Mouse (Mus musculus) kidney, postnatal 25 days (tissue): ENCODE results near the gene Arpp21.

Experiments
- DNase-seq, 2 experiments: peaks; one replicate each; pipeline ENCODE4 v3.0.0; 2021; ENCODE audit warnings: mixed read lengths in 2 of 2

Arpp21 gene

GRCm38 (mm10) chr9:112230716-112231361, 4.9 kb downstream of the Arpp21 start:
- DNase-seq = no peak

- no peak for DNase-seq
Observed at GRCm38 (mm10) chr9:112228470-112228869, 7.3 kb downstream of the Arpp21 start.

DNA sequence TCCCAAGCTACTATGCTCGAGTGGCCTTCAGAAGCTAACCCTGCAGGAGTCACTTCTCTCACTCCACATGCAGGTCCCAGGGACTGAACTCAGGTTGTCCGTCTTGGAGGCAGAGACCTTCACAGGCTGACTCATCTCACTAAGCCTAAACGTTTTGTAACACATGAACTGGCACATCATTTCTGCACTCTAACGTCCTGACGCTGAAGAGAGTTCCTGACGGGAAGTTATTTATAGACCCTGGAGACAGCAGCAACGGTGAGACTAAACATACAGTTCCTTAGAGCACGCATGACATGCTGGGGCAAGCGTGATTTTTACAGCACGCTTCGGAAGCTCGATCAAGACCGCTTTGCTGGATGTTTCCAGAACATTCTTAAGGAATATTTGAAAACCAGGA, 8.6 kb downstream of the Arpp21 start:
- DNase-seq = no peak

DNA sequence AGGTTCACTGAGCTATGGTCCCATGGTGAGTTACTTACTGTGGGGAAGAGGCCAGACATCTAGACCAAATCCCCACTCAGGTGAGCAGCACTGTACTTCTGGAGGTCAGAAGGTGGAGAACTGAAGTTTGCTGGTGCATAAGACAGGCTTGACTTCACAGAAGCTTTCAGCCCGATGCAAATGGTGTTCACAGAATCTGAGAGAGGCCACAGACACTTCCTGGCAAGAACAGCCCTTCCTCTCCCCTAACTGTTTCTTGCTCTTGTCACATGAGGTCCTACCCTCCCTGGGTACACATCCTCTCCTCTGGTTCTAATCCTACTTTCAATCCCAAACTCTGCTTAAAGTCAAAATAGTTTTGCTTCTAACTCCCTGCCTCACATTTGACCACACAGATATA, 9.2 kb downstream of the Arpp21 start:
- no peak for DNase-seq

DNA sequence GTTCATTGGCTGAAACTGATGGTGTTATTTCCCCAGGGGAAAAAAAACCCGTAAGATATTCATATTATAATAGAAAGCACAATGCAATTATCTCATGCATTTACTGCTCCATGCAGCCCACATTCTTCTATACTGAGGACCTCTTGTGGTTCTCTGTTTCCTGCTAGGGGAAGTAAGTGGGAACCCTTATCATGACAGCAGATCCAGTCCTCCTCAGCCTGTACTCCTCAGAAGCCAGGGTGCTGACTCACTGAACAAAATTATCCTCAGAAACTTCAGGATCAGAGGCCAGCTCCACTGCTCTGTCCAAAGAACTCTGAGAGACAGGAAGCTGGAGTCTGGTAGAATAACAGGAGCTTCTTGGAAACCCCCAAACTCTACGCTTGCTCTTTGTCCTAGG, 10.7 kb downstream of the Arpp21 start:
- no peak for DNase-seq

GRCm38 (mm10) chr9:112219372-112219771, 16.4 kb downstream of the Arpp21 start:
- DNase-seq = no peak

- DNase-seq = no peak
Observed at GRCm38 (mm10) chr9:112218237-112218636, 17.5 kb downstream of the Arpp21 start.

- DNase-seq = no peak
Observed at GRCm38 (mm10) chr9:112217161-112217560, 18.6 kb downstream of the Arpp21 start.

- DNase-seq = no peak
Observed at GRCm38 (mm10) chr9:112215030-112215806, 20.5 kb downstream of the Arpp21 start.

DNA sequence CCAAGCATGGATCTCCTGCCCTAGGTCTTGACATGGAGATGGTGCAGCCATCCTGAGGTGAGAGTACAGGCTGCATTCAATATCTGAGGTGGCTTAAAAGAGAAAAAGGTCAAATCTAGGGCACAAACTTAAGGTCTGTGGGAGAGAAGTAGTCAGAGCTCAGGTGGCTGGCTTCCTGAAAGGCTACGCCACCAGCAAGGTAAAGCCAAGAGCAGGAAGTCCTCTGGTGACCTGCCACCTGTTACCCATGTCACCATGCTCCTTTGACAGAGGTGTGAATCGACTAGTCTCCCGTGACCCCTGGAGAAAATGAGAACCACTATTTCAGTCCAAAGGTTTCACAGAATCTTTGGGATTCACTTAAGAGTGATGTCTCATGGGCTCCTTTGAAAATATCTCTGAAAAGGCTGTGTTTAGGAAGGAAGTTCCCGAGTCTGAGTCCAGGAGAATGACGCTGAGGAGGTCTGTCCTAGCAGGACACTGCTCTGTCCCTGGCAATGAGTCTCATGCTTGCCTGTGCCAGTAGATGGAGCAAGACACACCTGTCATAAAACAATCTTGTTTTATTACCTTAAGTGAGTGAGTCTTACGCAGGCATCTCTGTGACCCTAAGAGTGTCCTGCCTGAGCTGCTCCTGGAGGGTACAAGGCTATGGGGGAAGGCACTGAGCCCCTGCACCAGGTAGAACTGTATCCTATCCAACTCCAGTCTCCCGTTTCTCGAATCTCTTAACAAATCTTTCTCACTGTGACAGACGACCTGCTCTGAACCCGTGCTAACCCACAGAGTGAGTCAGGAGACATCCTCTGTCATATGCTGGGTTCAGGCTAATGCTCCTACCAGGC, 22.1 kb downstream of the Arpp21 start:
- DNase-seq = no peak

DNA sequence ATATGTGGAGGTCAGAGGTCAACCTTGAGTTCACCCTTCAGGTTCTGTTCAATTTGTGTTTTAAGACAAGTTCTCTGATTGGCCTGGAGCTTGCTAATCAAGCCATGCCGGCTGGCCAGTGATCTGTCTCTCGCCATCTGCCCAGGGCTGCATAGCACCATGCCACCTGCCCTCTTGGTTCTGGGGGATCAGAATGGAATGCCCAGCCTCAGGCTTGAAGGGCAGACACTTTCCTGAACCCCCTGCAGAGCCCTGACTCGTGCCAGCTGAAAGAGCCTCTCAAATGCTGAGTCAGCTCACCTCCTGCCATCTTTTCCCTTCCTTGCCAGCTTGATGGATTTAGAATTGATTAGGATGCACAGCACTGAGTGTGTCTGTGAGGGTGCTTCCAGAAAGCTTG, 25.9 kb downstream of the Arpp21 start:
- DNase-seq = no peak

GRCm38 (mm10) chr9:112207767-112208166, 28.0 kb downstream of the Arpp21 start:
- no peak for DNase-seq

- no peak for DNase-seq
Observed at GRCm38 (mm10) chr9:112198296-112198695, 37.4 kb downstream of the Arpp21 start.

DNA sequence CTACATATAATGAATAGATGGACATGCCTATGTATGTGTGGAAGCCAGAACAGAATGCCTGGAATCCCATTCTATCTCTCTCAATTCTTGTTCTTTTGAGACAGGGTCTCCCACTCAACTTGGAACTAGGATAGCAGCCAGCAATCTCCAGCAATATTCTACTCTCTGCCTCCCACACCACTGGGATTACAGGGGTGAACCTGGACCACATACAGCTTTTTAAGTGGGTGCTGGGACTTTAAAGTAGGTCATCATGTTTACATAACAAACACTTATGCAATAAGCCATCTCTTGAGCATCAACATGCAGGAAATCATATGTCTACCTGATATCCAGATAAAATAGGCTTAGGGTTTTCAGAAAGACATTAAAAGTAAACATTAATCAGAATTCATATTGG, 41.7 kb downstream of the Arpp21 start:
- no peak for DNase-seq

DNA sequence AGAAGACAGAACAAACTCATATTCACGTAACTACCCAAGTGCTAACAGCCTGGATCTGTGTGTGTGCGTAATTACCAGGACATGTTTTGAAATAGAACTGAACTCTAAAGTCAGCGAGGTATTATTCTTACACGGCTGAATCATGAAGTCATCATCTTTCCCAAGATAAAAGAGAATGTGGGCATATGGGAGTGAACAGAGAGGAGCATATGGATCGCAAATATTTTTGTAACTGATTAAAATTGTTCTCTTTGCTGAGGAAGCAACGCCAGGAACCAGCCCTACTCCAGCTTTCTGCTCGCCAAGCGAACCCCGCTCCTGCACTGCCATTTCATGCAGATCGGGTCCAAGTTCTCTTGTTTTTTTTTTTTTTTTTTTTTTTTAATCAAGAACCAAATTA, 46.3 kb downstream of the Arpp21 start:
- DNase-seq = no peak

- no peak for DNase-seq
Observed at GRCm38 (mm10) chr9:112188358-112188893, 47.3 kb downstream of the Arpp21 start.

- DNase-seq = no peak
Observed at GRCm38 (mm10) chr9:112187667-112188066, 48.1 kb downstream of the Arpp21 start.

DNA sequence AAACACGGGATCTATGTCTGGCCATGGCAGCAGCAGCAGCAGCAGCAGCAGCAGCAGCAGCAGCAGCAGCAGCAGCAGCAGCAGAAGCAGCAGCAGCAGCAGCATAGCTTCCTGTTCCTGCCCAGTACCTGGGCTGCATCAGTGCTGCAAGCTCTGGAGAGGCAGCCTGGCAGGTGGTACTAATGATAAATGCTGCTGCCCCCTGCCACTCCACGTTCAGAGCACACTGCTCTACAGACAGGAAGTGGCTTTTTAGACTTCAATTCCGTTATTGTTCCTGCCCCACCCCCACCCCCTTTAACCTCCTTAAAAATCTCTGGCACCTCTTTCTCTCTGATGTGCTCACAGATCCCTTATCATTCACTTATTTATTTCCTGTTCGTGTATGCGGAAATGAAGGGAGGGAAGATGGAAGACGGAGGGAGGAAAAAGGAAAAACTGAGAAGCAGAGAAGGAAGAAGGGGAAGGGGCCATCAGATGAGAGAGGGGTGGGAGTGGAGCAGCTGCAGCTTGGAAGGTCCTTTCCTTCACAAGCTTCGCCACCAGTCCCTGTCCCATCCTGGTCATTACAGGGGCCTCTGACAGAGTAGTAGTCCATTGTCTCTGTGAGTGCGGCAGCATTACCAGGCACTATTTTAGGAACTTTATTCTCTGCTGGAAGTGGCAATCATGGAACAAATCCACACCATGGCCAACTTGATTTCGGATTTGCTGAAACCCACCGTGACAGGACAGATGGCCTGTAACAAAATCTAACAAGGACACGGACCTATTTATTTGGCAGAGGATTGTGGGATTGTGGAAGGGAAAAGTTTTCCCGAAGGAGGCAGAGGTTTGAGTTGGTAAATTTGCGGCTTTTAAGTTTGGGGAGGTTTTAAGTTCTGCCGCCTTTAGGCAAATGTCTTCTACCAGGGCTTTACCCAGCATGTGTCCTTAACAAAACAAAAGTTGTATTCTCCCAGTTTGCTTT, 49.1 kb downstream of the Arpp21 start:
- DNase-seq = no peak

DNA sequence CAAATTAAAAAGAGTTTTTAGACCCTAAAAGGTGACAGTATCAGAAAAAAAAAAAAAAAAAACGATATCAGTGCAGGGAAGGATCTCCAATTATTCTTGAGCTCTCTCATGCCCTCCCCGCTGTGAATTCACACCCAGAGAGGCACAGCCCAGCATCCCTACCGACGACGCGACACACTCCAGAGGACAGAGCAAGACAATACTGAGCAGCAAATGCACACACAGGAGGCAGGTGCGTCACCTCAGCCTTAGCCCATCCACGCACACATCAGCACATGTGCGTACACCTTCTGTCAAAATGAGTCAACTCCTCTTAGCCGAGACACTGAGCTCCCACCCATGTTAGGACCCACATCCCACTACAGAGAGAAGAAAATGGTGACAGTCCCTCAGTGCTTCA, 50.0 kb downstream of the Arpp21 start:
- no peak for DNase-seq

- no peak for DNase-seq
Observed at GRCm38 (mm10) chr9:112182738-112183137, 53.0 kb downstream of the Arpp21 start.

DNA sequence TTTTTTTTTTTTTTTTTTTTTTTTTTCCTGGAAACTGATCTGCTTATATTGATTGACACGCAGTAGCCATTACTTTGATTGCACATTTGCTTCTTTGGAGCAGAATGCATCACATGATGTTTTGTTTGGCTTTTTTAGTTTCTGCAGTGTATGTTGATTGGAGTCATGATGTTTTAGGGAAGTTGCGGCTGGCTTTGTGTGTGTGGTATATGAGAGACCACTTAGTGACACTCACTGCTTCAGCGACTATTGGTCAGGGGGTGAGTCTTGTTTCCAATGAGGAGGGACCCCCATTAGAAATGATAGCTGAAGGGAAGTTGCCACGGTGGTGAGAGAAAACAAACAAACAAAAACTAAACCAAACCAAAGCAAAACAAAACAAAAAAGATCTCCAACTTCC, 55.7 kb downstream of the Arpp21 start:
- DNase-seq = no peak

DNA sequence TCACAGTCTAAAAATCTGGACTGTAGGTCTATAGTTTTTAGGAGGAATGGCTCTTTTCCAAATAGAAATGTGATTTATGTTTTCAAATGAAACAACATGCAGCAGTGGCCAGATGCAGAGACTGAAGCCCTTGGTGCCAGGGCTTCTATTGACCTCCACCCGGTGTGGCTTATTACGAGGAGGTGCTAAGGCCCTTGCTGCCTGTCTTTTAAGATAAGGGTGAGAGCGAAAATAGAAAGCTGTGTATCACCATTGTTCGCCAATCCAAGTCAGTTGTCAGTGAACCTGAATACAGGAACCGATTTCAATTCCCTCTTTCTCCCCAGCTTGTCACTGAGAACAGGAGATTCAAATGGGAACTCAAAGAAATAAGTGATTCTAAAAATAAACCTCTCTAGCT, 57.3 kb downstream of the Arpp21 start:
- DNase-seq = no peak
